Mouse (Mus musculus) thymus, adult 2 months (tissue): ENCODE data around the gene Dscam. TPM values are rescaled to one million over a fixed set of nuclear protein-coding genes. Genes with fewer than 3 reads are reported as not detected.

Experiments
- DNase-seq: peaks from one replicate; pipeline ENCODE4 v3.0.0; 2021
- H3K27ac ChIP-seq: fragments of 200-500 bp; 2 replicates; pipeline ENCODE4 v1.5.1; 2012; ENCODE audit warnings: low read length, control low read depth; ENCODE audit not compliant: control insufficient read depth, insufficient read depth
- H3K27me3 ChIP-seq: fragments of 200-500 bp; 2 replicates; pipeline ENCODE4 v1.6.1; 2012; ENCODE audit warnings: mild to moderate bottlenecking, low read length, moderate library complexity, mixed read lengths; ENCODE audit not compliant: control insufficient read depth, insufficient read depth
- H3K36me3 ChIP-seq: fragments of 200-500 bp; 2 replicates; pipeline ENCODE4 v1.6.1; 2012; ENCODE audit warnings: mild to moderate bottlenecking, low read length, moderate library complexity; ENCODE audit not compliant: control insufficient read depth, insufficient read depth
- H3K4me1 ChIP-seq: fragments of 200-500 bp; replicated peaks from 2 replicates; pipeline ENCODE4 v1.6.1; 2012; ENCODE audit warnings: low read length; ENCODE audit not compliant: control insufficient read depth, insufficient read depth
- H3K4me3 ChIP-seq: fragments of 200-500 bp; 2 replicates; pipeline ENCODE4 v1.5.1; 2012; ENCODE audit warnings: mild to moderate bottlenecking, low read length, control low read depth, moderate library complexity; ENCODE audit not compliant: control insufficient read depth, insufficient read depth
- CTCF ChIP-seq: fragments of 200-500 bp; IDR thresholded peaks from 2 replicates; pipeline ENCODE4 v1.5.1; 2012; ENCODE audit warnings: mild to moderate bottlenecking, control low read depth, low read length, moderate library complexity, borderline replicate concordance; ENCODE audit not compliant: control insufficient read depth, poor library complexity, insufficient read depth; ENCODE audit errors: extremely low read depth
- POLR2A ChIP-seq: fragments of 200-500 bp; IDR thresholded peaks from 2 replicates; pipeline ENCODE4 v1.6.1; 2012; ENCODE audit warnings: mild to moderate bottlenecking, low read length, control low read depth, moderate library complexity; ENCODE audit not compliant: control insufficient read depth, poor library complexity, insufficient read depth; ENCODE audit errors: extremely low read depth
- WGBS: fragments of 180-500 bp; shearing (Covaris S2); methylation state at CpG from one replicate; pipeline ENCODE4 v1.1.7; 2018; 5-methylcytosine and 5-hydroxymethylcytosine counted together
- polyA plus RNA-seq: library from polyadenylated mRNA; depleted of rRNA; stranded (reverse); fragments of >200 nt; gene quantifications from 2 replicates; pipeline ENCODE4 v1.2.3, GENCODE M21; 2012

Dscam gene
- polyA plus RNA-seq, 1 experiment = 0.28 TPM

DNA sequence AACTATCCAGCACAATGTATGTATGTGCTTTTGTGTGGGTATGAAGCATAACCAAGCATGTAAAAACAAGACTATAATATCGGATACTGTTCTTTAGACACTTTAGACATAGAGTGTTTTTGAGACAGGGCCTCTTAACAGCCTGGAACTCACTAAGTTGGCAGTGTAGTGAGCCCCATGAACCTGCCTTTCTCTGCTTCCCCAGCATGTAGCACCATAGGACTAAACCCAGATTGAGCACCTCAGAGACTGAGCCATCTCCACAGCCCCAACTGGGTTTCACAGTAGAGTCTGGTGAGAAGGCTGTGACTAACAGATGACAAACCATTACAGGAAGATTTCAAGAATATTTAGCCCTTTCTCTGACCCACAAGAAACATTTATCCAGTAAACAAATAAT, 75.1 kb downstream of the Dscam start:
- H3K27ac ChIP-seq = no peak overlapping the region
- WGBS = 89% methylated on average over 1 of the region's 1 CpGs

DNA sequence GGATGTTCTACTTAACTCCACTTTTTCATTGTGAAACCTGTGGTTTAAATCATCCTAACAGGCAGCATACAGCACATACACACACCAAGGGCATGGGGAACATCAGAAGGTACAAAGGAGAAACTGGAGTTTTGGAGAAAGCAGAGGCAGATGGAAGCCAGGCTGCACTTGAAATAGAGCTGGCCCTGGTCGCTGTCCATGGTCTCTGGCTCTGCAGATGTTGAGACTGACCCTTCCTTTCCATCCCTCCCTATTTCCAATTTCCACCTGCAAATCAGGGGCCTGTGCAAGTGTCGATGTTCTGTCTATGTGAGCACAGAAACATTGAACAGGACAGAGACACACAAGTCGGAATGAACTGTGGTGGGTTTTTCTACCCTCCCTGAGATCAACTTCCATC, 81.2 kb downstream of the Dscam start:
- Histone ChIP-seq H3K27me3 (no peaks in the 10 kb centered on the region), H3K4me3 (no peak overlapping the region), H3K36me3 (no peaks in the 10 kb centered on the region), H3K27ac (no peak overlapping the region), H3K4me1 (no peaks in the 10 kb centered on the region)
- no peak for DNase-seq
- TF ChIP-seq POLR2A (no peak), CTCF (no peak)
- 68% methylated on average over 3 of the region's 3 CpGs for WGBS

More for the DNA sequence above, 75.1 kb downstream of the Dscam start:
- no peaks in the 10 kb centered on the region for H3K4me1 ChIP-seq
- no peaks in the 10 kb centered on the region for H3K36me3 ChIP-seq
- DNase-seq = no peak
- TF ChIP-seq CTCF (no peak), POLR2A (no peak)
- H3K27me3 ChIP-seq = no peaks in the 10 kb centered on the region
- no peak overlapping the region for H3K4me3 ChIP-seq

DNA sequence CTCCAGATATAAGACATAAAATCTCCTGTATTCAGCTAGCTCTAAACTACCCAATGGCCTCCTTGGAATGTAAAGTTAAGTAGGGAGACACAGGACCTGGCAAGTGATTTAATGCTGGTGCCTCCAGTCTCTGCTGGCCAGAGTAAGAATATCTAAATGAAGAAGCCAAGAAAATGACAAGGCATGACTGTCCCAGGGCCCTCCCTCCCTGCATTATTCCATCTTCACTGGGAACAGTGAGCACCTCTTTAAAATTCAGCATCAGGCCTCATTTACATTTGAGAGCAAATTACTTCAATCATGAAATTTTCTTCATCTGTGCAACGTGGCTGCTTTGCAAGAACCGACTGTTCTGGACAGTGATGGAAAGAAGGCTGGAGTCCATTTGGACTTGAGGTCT, 86.9 kb downstream of the Dscam start:
- Histone ChIP-seq H3K27ac (no peak overlapping the region), H3K36me3 (no peaks in the 10 kb centered on the region), H3K27me3 (no peaks in the 10 kb centered on the region), H3K4me1 (no peaks in the 10 kb centered on the region), H3K4me3 (no peak overlapping the region)
- TF ChIP-seq POLR2A = no peak
- no peak for TF ChIP-seq CTCF
- DNase-seq = no peak
- WGBS = 97% methylated on average over 2 of the region's 2 CpGs

DNA sequence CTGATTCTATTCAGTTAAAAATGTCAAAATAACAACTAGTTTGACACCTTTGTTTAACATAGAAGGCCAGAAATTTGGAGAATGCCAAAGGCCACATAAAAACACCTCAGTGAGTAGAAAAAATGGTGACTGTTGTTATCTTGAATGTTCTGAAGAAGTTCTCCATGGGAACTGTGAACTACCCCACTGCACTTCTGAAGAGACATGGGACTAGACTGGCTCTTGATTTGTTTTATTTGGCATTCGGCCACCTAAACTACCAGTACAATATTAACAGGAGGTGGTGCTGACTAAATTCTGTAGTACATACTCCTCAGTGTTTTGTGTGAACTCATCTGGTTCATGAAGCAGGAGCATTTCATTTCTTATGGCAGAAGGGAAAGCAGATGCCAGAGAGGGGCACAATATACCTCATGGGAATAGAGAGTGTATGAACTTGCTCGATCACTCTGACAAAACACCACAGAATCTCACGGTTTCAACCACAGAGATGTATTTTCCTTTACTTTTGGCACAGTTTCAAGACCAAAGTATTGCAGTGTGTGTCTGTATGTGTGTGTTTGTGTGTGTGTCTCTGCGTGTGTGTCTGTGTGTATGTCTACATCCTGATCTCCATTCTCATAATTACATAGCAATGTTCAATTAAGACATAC, 94.5 kb downstream of the Dscam start:
- no peak for TF ChIP-seq CTCF
- TF ChIP-seq POLR2A = no peak
- H3K27me3 ChIP-seq = no peaks in the 10 kb centered on the region
- no peak for DNase-seq
- H3K36me3 ChIP-seq = no peaks in the 10 kb centered on the region
- no peak overlapping the region for H3K27ac ChIP-seq
- 36% methylated on average over 4 of the region's 4 CpGs for WGBS
- no peak overlapping the region for H3K4me3 ChIP-seq
- H3K4me1 ChIP-seq = no peaks in the 10 kb centered on the region

DNA sequence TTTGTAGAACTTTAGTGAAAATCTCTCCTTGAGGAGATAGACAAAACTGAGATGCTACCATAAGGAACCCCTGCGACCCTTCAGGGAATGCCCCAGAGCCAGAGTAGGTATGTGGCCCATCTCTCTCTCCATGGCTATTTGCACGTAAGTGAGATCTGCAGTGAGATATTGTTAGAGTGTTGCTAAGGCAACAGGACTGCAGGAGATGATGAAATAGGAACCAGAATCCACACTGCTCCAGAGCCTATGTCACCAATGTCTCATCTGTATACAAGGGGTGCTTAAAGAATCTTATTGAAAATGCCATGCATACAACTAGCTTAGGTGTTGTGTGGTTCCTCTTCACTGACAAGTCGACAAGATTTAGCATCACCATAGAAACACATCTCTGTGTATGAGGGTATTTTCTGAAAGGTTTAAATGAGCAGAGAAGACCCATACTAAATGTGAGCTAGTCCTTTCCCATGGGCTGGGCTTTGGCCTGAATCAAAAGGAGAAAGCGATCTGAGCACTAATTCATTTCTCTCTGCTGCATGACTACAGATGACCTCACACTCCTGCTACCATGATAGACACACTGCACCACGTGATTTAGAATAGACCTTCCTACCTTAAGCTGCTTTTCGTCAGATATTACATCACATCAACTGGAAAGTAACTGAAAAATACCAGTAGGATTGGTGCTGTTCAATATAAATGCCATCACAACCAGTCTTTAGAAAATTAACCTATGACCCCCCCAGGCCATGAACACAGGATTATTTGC, 95.2 kb downstream of the Dscam start:
- TF ChIP-seq POLR2A (no peak), CTCF (no peak)
- Histone ChIP-seq H3K27me3 (no peaks in the 10 kb centered on the region), H3K36me3 (no peaks in the 10 kb centered on the region), H3K4me3 (no peak overlapping the region), H3K4me1 (no peaks in the 10 kb centered on the region), H3K27ac (no peak overlapping the region)
- 88% methylated on average over 6 of the region's 6 CpGs for WGBS
- no peak for DNase-seq

DNA sequence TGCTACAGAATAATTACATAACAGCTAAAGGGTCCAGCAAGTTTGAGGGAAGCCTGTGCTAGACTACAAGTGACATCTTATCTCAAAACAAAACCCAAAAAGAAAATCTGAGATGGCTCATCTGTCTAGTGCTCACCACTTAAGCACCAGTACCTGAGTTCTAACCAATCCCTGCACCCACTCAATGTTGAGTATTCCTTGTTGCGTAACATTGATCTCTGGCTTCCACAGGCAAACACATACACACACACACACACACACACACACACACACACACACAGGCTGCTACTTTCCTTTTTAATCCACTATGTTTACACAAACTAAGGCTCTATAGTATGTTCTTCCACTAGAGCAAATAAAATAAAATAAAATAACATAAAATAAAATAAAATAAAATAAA, 96.7 kb downstream of the Dscam start:
- H3K27me3 ChIP-seq = no peaks in the 10 kb centered on the region
- TF ChIP-seq POLR2A (no peak), CTCF (no peak)
- H3K4me3 ChIP-seq = no peak overlapping the region
- no peaks in the 10 kb centered on the region for H3K36me3 ChIP-seq
- no peaks in the 10 kb centered on the region for H3K4me1 ChIP-seq
- WGBS = 97% methylated on average over 1 of the region's 1 CpGs
- DNase-seq = no peak
- H3K27ac ChIP-seq = no peak overlapping the region
